Mouse (Mus musculus): ENCODE results near the gene Ostc.

The Ostc gene

DNA sequence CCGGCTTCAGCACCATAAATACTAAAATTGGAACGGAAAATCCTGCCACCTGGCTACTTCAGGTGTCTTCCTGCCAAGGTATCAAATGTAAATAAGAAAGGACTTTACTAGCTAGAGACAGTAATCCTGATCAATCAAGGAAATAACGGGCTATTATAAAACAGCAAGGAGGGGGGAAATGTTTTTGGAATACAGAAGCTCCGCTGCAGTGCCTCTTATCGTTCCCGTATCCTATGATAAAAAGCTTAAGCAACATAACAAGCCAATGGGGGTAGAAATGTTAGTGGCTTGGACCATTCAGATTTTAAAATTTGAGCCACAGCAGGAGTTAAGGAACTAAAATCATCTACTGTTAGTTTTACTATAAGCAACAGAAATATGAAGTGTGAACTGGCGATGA is 859 bp upstream of the Ostc start:
- no peak for ATAC-seq (ENCODE audit: low TSS enrichment)

DNA sequence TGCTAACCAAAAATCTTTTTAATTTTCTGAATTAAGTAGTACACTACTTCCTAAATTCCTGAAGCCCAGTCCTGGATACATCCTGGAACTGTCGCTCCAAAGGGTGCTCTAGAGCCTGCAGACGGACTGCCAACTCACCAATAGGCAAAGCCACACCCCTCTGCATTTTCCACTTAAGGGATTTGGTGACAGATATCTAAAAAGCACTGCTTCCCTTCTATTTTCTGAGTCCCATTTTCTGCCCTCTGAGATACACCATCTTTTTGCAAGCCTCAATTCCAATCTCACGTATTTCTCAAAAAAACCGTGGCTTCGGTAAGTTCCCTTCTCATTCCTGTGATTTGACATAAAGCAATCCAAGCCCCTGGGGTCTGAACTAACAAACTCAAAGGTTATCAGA is 715 bp downstream of the Ostc start:
- ATAC-seq (ENCODE audit: low TSS enrichment), result peak; percentile 21; the same call in 1 of the 2 replicates

- no peak for ATAC-seq (ENCODE audit: low TSS enrichment)
These were observed 7.0 kb downstream of the Ostc start for GRCm38 (mm10) chr3:130702289-130702688.

DNA sequence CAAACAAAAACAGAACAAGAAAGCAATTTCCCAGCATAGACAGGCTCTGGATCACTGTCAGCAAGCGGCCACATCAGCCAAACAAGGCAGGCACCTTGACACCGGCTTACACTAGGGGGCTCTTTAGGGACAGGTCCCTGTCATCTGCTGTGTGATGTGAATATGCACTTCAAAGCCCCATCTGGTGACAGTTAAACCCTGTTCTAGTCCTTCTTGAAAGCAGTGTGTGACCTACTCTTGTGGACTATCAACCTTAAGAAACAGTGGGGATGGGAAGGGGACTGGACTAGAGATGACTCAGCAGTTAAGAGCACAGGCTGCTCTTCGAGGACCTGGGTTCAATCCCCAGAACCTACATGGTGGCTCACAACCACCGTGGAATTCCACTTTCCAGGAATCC is 11.6 kb downstream of the Ostc start:
- ATAC-seq (ENCODE audit: low TSS enrichment), result 0 out of 2 replicates have a peak, but pooled peaks have one; percentile 13

- no peak for ATAC-seq (ENCODE audit: low TSS enrichment)
These were observed 14.5 kb downstream of the Ostc start for GRCm38 (mm10) chr3:130694705-130695104.

GRCm38 (mm10) chr3:130694041-130694593 is 15.1 kb downstream of the Ostc start:
- ATAC-seq (ENCODE audit: low TSS enrichment), result no peak

DNA sequence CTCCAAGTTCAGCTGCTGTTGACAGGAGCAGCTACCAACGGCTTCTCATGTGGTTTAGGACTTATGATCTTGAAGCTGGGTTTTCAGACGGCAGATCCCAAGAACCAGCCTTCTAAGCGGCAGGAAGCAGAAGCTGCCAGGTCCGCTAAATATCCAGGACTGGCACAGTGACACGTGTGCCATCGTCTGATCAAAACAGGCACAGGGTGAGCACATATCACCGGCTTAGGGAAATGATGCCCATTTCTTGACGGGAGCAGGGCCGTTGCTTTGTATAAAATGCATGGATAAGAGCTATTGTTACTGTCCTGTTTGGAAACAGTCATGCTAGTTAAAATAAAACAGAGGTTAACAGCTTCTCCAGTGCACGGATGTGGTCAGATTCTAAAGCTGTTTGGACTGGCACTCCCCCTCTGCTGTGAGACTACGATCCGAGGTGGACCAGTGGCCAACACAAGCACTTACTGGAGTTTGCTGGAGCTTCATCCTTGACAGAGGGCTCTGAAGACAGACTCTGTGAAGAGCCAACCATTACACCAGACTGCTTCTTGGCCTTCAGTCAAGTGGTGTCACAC is 17.6 kb downstream of the Ostc start:
- ATAC-seq (ENCODE audit: low TSS enrichment), result peak; percentile 11; the same call in 1 of the 2 replicates

- peak; percentile 57 for ATAC-seq (ENCODE audit: low TSS enrichment)
These were observed 18.2 kb downstream of the Ostc start for GRCm38 (mm10) chr3:130690834-130691595.

- ATAC-seq (ENCODE audit: low TSS enrichment), result peak; percentile 75
These were observed 19.6 kb downstream of the Ostc start for GRCm38 (mm10) chr3:130689630-130690029.

DNA sequence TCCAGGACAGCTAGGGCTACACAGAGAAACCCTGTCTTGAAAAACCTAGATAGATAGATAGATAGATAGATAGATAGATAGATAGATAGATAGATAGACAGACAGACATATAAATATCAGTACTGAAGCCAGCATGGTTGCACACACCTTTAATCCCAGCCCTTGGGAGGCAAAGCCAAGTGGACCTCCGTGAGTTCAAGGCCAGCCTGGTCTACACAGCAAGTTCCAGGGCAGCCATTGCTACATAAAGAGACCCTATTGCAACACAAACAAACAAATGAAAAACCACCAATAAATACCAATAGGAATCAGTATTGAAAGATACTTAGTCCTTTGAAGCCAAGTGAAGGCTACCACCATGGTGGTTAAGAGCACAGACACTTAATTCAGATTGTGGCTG is 22.2 kb downstream of the Ostc start:
- no peak for ATAC-seq (ENCODE audit: low TSS enrichment)

GRCm38 (mm10) chr3:130685014-130685366 is 24.3 kb downstream of the Ostc start:
- ATAC-seq (ENCODE audit: low TSS enrichment), result no peak

- ATAC-seq (ENCODE audit: low TSS enrichment), result peak; percentile 23; the same call in 1 of the 2 replicates
These were observed 24.8 kb downstream of the Ostc start for GRCm38 (mm10) chr3:130684276-130685013.

- no peak for ATAC-seq (ENCODE audit: low TSS enrichment)
These were observed 25.4 kb downstream of the Ostc start for GRCm38 (mm10) chr3:130683836-130684235.

DNA sequence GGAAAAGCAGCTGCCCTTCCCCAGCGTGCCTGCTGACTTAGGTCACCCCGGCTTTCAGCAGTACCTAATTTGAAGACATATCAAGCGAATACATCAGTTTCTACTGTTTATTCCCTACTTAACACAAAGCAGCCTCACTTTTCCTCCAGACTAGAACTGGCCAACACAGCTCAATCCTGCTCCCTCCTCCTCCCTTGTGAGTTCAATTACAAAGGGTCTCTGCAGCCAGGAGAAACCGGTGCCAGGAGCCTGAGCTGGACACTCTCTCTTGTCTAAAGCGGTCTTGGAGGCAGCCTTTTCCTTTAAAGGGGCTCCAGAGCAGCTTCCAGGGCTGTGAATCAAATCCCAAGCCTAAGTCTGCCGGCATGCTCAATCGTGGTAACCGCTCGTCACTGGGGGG is 27.1 kb downstream of the Ostc start:
- ATAC-seq (ENCODE audit: low TSS enrichment), result peak; percentile 59; the same call in 1 of the 2 replicates

DNA sequence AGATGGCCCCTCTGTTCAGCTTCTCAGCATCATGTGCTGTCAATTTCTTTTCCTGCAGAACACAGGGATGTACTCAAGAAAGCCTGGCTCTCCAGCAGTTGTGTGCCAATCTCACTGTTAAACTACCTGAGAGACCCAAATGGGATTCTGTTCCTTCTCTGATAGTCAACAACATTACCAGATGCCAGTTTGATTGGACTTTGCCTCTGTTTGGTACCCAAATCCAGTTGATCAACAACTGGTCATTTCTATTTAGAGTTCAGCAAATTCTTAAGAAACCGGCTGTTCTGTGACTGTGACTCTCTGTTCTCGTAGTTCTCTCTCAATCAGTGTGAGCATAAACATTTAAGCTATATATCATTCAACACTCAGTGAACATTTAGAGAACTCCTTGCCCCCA is 28.0 kb downstream of the Ostc start:
- no peak for ATAC-seq (ENCODE audit: low TSS enrichment)

- ATAC-seq (ENCODE audit: low TSS enrichment), result no peak
These were observed 31.4 kb downstream of the Ostc start for GRCm38 (mm10) chr3:130677671-130678460.

DNA sequence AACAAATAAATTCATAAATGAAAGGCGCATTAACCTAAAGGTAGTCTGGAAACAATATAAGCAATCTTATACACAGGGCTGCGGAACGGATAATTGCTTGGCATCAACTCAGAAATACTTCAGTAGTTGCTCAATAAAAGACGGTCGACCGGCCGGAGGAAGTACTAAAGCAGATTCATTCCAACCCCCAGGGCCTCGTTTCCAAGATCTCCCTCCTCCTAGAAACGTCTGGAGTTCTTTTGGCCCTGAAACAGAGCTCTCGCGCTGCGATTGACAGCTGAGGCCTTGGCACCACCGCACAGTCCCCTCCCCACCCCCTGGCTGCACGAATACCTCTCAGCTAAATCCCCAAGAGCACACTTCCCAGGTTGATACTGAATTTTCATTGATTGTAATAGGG is 38.0 kb downstream of the Ostc start:
- no peak; the same call in 1 of the 2 replicates for ATAC-seq (ENCODE audit: low TSS enrichment)

DNA sequence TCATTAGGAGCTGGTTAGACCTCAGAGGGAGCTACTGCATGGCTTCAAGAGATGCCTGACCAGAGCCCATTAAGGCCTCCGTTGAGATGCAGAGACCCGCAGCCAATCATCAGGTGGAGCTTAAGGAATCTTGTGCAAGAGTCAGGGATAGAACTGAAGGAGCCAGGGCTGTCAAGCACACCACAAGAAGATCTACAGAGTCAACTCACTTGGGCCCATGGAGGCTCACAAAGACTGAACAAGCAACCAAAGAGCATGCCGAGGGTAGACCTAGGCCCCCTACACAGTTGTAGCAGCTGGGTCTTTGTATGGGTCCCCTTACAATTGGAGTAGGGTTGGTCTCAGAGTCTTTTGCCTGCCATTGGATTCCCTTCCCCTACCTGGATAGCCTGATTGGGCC is 46.7 kb downstream of the Ostc start:
- no peak for ATAC-seq (ENCODE audit: low TSS enrichment)

DNA sequence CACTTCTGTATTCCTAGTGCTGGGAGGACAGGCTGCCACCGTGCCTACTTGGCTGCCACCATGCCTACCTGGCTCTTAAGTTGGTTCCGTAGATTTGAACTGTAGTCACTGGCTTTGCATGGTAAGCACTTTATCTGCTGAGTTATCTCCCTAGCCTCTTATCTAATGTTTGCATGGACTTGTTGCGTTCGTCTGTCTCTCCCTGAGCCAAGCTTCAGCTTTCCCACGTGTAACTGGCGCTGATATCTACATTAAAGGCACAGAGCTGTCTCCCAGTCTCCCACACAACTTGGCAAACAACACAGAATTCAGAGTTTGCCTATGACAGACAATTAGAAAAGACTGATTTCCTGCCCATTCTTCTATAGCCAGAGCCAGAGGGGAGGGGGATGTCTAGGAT is 48.6 kb downstream of the Ostc start:
- ATAC-seq (ENCODE audit: low TSS enrichment), result peak; percentile 64

GRCm38 (mm10) chr3:130649569-130649968 is 59.7 kb downstream of the Ostc start:
- peak; percentile 27; the same call in 1 of the 2 replicates for ATAC-seq (ENCODE audit: low TSS enrichment)

- ATAC-seq (ENCODE audit: low TSS enrichment), result no peak
These were observed 63.0 kb downstream of the Ostc start for GRCm38 (mm10) chr3:130646110-130646810.

All from frontal cortex, adult (tissue).